Mouse (Mus musculus): ENCODE measurements around the gene Stk11. TPM values are rescaled to one million over a fixed set of nuclear protein-coding genes. Genes with fewer than 3 reads are reported as not detected.

Stk11 gene
- polyA plus RNA-seq (2012; rRNA removed) = 80.5 and 88.8 TPM in 2 replicates
- polyA plus RNA-seq (2014; fragmentation: Nextera tagmentation; extraction: Ambion mirVana) = 17.4 and 18.9 TPM in 2 replicates

DNA sequence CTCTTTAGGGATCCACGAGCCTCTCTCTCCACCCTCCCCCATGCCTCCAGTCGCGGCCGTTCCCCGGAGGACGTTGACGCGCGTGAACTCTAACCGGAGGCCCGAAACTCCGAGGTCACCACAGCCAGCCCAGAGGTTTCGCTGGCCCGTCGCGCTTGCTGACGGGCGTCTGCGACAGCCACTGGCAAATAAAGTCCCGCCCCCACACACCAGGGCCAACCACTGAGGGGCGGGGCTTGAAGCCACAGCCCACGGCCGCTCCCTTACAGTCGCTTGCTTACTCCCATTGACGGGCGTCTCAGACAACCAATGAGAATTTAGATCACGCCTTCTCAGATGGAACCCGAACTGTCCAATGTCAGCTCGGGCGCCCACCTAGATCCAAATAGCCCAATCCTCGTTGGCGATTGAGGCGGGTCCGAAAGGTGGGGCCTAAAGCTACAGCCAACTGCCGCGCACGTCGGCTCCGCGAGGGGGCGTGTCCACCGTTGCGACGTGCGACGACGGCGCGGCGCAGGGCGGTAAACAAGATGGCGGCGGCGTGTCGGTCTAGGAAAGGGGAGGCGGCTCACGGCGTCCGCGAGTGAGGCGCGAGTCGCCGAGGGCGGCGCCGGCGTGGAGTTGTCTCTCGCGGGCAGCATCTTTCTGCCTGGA is at the start of gene Stk11:
Gene Stk11 (plus strand): TSS at position 514 of the 654 bp plus-strand sequence.
- TF ChIP-seq EP300 (IDR thresholded peaks at IDR 0.05; ENCODE audit: low read depth) (0 out of 2 replicates have a peak, but pooled peaks have one; percentile 3), CTCF (IDR thresholded peaks at IDR 0.05; ENCODE audit: low read depth) (peak; percentile 40)
- Histone ChIP-seq H3K9me3 (ENCODE audit: control insufficient read depth, low read length) (no peaks in the 10 kb centered on the region), H3K36me3 (replicated peaks; ENCODE audit: control insufficient read depth, insufficient read depth, low read depth) (peaks cover 30% of the 10 kb centered on the region), H3K27ac (peak within 1 kb of the TSS; percentile 91), H3K4me2 (ENCODE audit: low read depth) (peak within 1 kb of the TSS; percentile 81), H3K4me1 (replicated peaks; ENCODE audit: control insufficient read depth in 2 of 2, insufficient read depth in 2 of 2, low read length in 1 of 2) (peaks cover 19 to 29% of the 10 kb centered on the region in 2 experiments), H3K4me3 (ENCODE audit: insufficient read depth in 1 of 2, low read depth in 2 of 2, low read length in 2 of 2) (peak within 1 kb of the TSS; percentile 85 to 97), H3K9ac (replicated peaks) (peak within 1 kb of the TSS; percentile 99), H3K27me3 (ENCODE audit: control insufficient read depth, insufficient read depth, low read length) (no peaks in the 10 kb centered on the region)
- DNase-seq (ENCODE audit: low read depth in 3 of 3, low spot score in 3 of 3) (peak; percentile 100), ATAC-seq (ENCODE audit: insufficient read depth) (peak; percentile 93)
- under 1% methylated on average over 70 of the region's 70 CpGs for WGBS (ENCODE audit: insufficient replicate concordance)

DNA sequence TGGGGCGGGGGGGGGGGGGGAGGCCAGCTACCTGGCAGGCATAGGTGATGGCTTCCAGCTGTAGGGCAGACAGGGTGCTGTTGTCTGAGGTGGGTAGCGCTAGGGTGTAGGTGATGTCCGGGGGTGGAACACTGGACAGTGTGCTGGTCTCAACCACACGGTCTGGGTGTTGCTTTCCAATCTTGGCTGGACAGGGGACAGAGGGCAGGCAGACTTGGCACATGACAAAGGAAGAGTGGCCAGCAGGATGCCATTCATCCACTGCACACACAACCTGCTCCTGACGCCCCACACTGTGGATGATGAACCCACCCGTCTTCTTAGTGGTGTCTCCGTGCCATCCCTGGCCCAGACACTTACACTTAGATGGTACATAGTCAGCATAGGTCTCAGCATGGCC is 46.4 kb upstream of the Stk11 start:
- Histone ChIP-seq H3K27me3 (ENCODE audit: control insufficient read depth, insufficient read depth, low read length) (no peaks in the 10 kb centered on the region), H3K9ac (replicated peaks) (no peak overlapping the region), H3K4me2 (ENCODE audit: low read depth) (no peak overlapping the region), H3K9me3 (ENCODE audit: control insufficient read depth, low read length) (no peaks in the 10 kb centered on the region), H3K36me3 (replicated peaks; ENCODE audit: control insufficient read depth, insufficient read depth, low read depth) (peaks cover 5% of the 10 kb centered on the region; the same call in 1 of the 2 replicates), H3K27ac (no peak overlapping the region), H3K4me3 (ENCODE audit: insufficient read depth in 1 of 2, low read depth in 2 of 2, low read length in 2 of 2) (no peak overlapping the region), H3K4me1 (replicated peaks; ENCODE audit: control insufficient read depth in 2 of 2, insufficient read depth in 2 of 2, low read length in 1 of 2) (peaks cover 13 to 19% of the 10 kb centered on the region in 2 experiments)
- ATAC-seq (ENCODE audit: insufficient read depth) (no peak), DNase-seq (ENCODE audit: low read depth in 3 of 3, low spot score in 3 of 3) (no peak)
- 83% methylated on average over 6 of the region's 7 CpGs for WGBS (ENCODE audit: insufficient replicate concordance)
- TF ChIP-seq CTCF (IDR thresholded peaks at IDR 0.05; ENCODE audit: low read depth) (no peak), EP300 (IDR thresholded peaks at IDR 0.05; ENCODE audit: low read depth) (no peak)

DNA sequence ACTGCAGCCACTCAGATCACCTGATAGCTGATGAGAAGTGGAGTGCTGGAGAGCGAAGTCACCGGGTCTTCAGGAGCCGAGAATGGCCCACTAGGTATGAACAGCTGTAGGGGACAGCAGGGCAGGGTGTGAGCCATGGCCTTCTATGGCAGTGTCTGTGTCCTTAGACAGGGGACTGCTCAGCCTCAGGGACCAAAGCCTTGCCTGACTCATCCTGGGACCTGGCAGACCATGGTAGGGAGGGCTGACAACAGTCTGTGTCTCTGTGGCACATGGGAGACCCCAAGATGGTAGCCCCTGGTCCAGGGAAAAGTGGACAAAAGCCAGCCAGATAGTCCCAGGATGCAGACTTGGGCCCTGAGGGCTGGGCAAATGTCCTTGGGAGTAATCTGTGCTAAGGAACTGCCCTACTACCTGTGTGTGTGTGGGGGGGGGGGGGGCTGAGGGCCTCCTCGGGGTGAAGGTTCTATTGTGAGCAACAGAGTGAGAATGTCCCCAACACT is 45.6 kb upstream of the Stk11 start:
- H3K9ac ChIP-seq (replicated peaks) = no peak overlapping the region
- WGBS (ENCODE audit: insufficient replicate concordance) = 85% methylated on average over 4 of the region's 4 CpGs

DNA sequence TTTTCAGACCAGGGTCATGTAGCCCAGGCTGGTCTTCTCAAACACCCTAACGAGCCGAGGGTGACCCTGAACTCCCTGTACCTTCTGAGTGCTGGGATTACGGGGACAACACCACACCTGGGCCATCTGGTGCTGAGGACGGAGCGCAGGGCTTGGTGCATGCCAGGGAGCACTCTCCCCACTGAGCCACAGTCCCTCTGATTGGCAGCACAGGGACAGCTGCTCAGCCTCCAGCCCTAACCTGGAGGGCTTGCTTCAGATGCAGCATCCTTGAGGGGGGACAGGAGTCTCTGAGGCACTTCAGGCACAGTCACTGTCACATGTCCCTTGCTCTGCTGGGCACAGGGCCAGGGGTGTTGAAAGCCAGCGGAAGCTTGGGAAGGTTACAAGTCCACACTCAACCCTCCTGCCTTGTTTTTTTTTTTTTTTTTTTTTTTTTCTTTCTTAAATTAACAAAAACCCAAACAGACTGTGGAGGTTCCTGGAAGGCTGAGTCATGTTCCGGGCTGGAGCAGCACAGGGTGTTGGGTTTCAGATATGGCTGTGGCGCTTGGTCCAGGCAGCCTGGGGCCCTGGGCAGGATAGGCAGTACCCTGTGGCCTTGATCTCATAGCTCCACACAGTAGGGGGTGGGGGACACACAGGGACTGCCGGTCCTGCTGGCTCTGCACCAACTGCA is 44.6 kb upstream of the Stk11 start:
- H3K9ac ChIP-seq (replicated peaks) = peak overlapping the region; percentile 64
- H3K9me3 ChIP-seq (ENCODE audit: control insufficient read depth, low read length) = no peaks in the 10 kb centered on the region
- peak overlapping the region; percentile 79 for H3K27ac ChIP-seq
- no peak overlapping the region for H3K4me3 ChIP-seq (ENCODE audit: insufficient read depth in 1 of 2, low read depth in 2 of 2, low read length in 2 of 2)
- H3K4me2 ChIP-seq (ENCODE audit: low read depth) = peak overlapping the region; percentile 58
- no peaks in the 10 kb centered on the region for H3K36me3 ChIP-seq (replicated peaks; ENCODE audit: control insufficient read depth, insufficient read depth, low read depth)
- ATAC-seq (ENCODE audit: insufficient read depth) = peak; percentile 90
- no peaks in the 10 kb centered on the region for H3K27me3 ChIP-seq (ENCODE audit: control insufficient read depth, insufficient read depth, low read length)
- TF ChIP-seq CTCF (IDR thresholded peaks at IDR 0.05; ENCODE audit: low read depth) (no peak), EP300 (IDR thresholded peaks at IDR 0.05; ENCODE audit: low read depth) (peak; percentile 60)
- peak; percentile 67 to 87 (median 77) for DNase-seq (ENCODE audit: low read depth in 3 of 3, low spot score in 3 of 3)
- 51% methylated on average over 9 of the region's 9 CpGs for WGBS (ENCODE audit: insufficient replicate concordance)
- H3K4me1 ChIP-seq (replicated peaks; ENCODE audit: control insufficient read depth in 2 of 2, insufficient read depth in 2 of 2, low read length in 1 of 2) = peaks cover 15 to 19% of the 10 kb centered on the region in 2 experiments

More for the DNA sequence above, 45.6 kb upstream of the Stk11 start:
- Histone ChIP-seq H3K27me3 (ENCODE audit: control insufficient read depth, insufficient read depth, low read length) (no peaks in the 10 kb centered on the region), H3K36me3 (replicated peaks; ENCODE audit: control insufficient read depth, insufficient read depth, low read depth) (peaks cover 3% of the 10 kb centered on the region; the same call in 1 of the 2 replicates), H3K27ac (peak overlapping the region; percentile 79), H3K4me2 (ENCODE audit: low read depth) (no peak overlapping the region), H3K4me1 (replicated peaks; ENCODE audit: control insufficient read depth in 2 of 2, insufficient read depth in 2 of 2, low read length in 1 of 2) (peaks cover 13 to 19% of the 10 kb centered on the region in 2 experiments), H3K9me3 (ENCODE audit: control insufficient read depth, low read length) (no peaks in the 10 kb centered on the region), H3K4me3 (ENCODE audit: insufficient read depth in 1 of 2, low read depth in 2 of 2, low read length in 2 of 2) (no peak overlapping the region)
- TF ChIP-seq CTCF (IDR thresholded peaks at IDR 0.05; ENCODE audit: low read depth) (no peak), EP300 (IDR thresholded peaks at IDR 0.05; ENCODE audit: low read depth) (no peak)
- ATAC-seq (ENCODE audit: insufficient read depth) (no peak), DNase-seq (ENCODE audit: low read depth in 3 of 3, low spot score in 3 of 3) (no peak)

DNA sequence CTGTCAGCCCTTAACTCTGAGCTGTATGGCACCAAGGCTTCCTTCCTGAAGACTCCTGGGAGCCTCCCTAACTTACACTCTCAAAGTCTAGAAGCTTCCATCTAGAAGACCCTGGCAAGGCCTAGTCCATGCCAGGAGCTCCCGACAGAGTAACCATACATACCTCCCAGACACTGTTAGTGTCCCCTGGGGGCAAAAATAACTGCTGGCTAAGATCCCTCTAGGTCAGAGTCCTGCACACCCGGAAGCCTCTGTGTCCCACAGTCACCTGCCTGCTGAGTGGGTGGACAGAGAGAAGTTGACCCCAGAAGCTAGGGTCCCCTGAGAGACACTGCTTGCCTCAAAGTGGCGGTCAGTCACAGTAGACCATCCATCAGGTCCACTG is 44.1 kb upstream of the Stk11 start:
- peak overlapping the region; percentile 58 for H3K4me2 ChIP-seq (ENCODE audit: low read depth)
- peak; percentile 19 for ATAC-seq (ENCODE audit: insufficient read depth)
- H3K4me3 ChIP-seq (ENCODE audit: insufficient read depth in 1 of 2, low read depth in 2 of 2, low read length in 2 of 2) = no peak overlapping the region
- no peaks in the 10 kb centered on the region for H3K36me3 ChIP-seq (replicated peaks; ENCODE audit: control insufficient read depth, insufficient read depth, low read depth)
- peak overlapping the region; percentile 79 for H3K27ac ChIP-seq
- H3K9me3 ChIP-seq (ENCODE audit: control insufficient read depth, low read length) = no peaks in the 10 kb centered on the region
- 67% methylated on average over 3 of the region's 3 CpGs for WGBS (ENCODE audit: insufficient replicate concordance)
- H3K9ac ChIP-seq (replicated peaks) = peak overlapping the region; percentile 64
- H3K4me1 ChIP-seq (replicated peaks; ENCODE audit: control insufficient read depth in 2 of 2, insufficient read depth in 2 of 2, low read length in 1 of 2) = peaks cover 15 to 19% of the 10 kb centered on the region in 2 experiments
- TF ChIP-seq CTCF (IDR thresholded peaks at IDR 0.05; ENCODE audit: low read depth) (no peak), EP300 (IDR thresholded peaks at IDR 0.05; ENCODE audit: low read depth) (no peak)
- no peaks in the 10 kb centered on the region for H3K27me3 ChIP-seq (ENCODE audit: control insufficient read depth, insufficient read depth, low read length)
- no peak for DNase-seq (ENCODE audit: low read depth in 3 of 3, low spot score in 3 of 3)
